Mouse (Mus musculus): ENCODE measurements around the gene Klk1b3. TPM values are rescaled to one million over a fixed set of nuclear protein-coding genes. Genes with fewer than 3 reads are reported as not detected.

Klk1b3 gene
- not detected for total RNA-seq (2023)

DNA sequence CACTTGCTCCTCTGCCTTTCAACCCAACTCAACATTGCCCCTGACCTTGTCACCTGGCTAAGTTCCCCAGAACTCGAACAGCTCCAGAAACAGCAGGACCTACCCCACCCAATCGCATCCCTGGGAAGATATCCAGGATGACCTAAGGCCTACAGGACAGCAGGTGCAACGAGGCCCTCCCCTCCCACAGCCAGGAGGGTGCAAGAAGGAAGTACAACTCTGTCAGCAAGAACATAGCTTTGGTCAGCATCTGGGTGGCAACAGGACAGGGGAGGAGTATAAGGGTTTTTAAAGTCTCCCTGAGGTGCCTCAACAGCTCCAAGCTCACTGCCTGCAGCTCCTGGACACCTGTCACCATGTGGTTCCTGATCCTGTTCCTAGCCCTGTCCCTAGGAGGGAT, at the start of gene Klk1b3:
TSS of gene Klk1b3 (plus strand) at position 301 of the 400 bp plus-strand sequence.

GRCm38 (mm10) chr7:44187936-44188335, 10.1 kb upstream of the Klk1b3 start, which contains the start of gene Klk1b24:
Gene Klk1b24 (plus strand): TSS chr7:44188236.

GRCm38 (mm10) chr7:44207135-44207534, 9.1 kb downstream of the Klk1b3 start, which contains the start of gene Klk1b4:
Gene Klk1b4 (plus strand): TSS chr7:44207435.

GRCm38 (mm10) chr7:44215645-44216044, 17.7 kb downstream of the Klk1b3 start, which contains the start of gene Klk1b5:
Gene Klk1b5 (plus strand): TSS chr7:44215945.

GRCm38 (mm10) chr7:44225076-44225475, 27.1 kb downstream of the Klk1b3 start, which contains the start of gene Klk1:
Gene Klk1 (plus strand): TSS chr7:44225360.

GRCm38 (mm10) chr7:44235909-44236308, 37.9 kb downstream of the Klk1b3 start, which contains the start of gene Gm36864:
Gene Gm36864 (plus strand): TSS chr7:44236177.

DNA sequence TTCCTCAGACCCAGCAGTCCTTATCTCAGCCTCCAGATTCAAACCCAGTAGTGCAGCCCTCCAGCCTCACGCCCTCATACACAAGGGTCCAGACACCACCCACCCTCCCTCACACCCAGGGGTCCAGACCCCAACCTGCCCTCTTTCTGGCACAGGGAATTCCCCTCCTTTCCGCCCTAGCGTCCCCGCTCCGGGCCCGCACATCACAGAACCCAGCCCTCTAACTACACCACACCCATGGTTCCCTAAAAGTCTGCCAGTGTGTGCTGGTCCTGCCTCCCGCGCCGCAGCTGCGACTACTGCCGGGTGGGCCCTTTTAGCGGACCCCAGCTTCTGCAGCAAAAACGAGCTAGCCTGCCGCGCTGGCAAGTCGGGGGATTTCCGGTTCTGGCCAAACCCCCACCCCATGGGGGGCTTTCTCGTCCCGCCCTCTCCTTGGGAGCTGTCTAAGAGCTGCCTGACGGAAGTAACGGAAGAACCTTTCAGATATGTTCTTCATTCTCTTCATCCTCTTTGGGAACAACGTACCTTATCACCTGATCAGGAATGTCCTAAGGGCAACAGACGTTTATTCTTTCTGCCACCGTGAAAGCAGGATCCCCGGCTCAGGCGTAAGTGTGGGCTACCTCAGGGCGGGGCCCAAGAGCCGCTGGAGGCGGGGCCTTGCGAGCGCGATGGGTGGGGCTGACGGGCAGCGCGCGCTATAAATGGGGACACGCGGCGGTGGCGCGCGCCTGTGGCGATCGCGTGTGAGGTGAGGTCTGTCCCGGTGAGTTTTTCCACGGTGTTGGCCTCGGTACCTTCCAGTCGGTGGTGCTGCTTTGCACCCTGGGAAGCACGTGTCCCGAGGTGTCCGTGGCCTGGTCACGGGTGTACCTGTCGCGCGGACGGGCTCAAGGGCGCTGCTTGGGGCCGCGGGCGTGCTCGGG, 48.3 kb downstream of the Klk1b3 start, which contains the start of the genes 1700028J19Rik and 2410002F23Rik:
TSS of gene 1700028J19Rik (minus strand) at position 641 of the 929 bp plus-strand sequence.
TSS of gene 2410002F23Rik (plus strand) at position 668 of the 929 bp plus-strand sequence.

Other genes starting within 250 kb of the Klk1b3 start
- gene Klk1b8, start 247.5 kb upstream of the Klk1b3 start, total RNA-seq (2023) = not detected
- gene Klk1b1, start 231.4 kb upstream of the Klk1b3 start, total RNA-seq (2023) = not detected
- gene Klk1b9, start 222.1 kb upstream of the Klk1b3 start, total RNA-seq (2023) = not detected
- not detected for gene Klk1b11, start 202.3 kb upstream of the Klk1b3 start, total RNA-seq (2023)
- not detected for gene Klk1b26, start 186.0 kb upstream of the Klk1b3 start, total RNA-seq (2023)
- gene Klk1b27, start 145.9 kb upstream of the Klk1b3 start, total RNA-seq (2023) = not detected
- gene Klk1b21, start 95.9 kb upstream of the Klk1b3 start, total RNA-seq (2023) = not detected
- gene Klk1b22, start 85.5 kb upstream of the Klk1b3 start, total RNA-seq (2023) = not detected
- gene Klk1b16, start 61.4 kb upstream of the Klk1b3 start, total RNA-seq (2023) = not detected
- not detected for gene Klk1b24, start 10.0 kb upstream of the Klk1b3 start, total RNA-seq (2023)
- gene Klk1b4, start 9.2 kb downstream of the Klk1b3 start, total RNA-seq (2023) = not detected
- gene Klk1b5, start 17.8 kb downstream of the Klk1b3 start, total RNA-seq (2023) = not detected
- not detected for gene Klk1, start 27.2 kb downstream of the Klk1b3 start, total RNA-seq (2023)
- gene Gm36864, start 38.0 kb downstream of the Klk1b3 start, total RNA-seq (2023) = not detected
- 1 to 10 TPM in 1 of 2 experiments, under 1 TPM in 1; 0.49 to 1.6 TPM for gene 1700028J19Rik, start 48.5 kb downstream of the Klk1b3 start, total RNA-seq (2023)
- 10 to 100 TPM; 27.8 to 34.7 TPM for gene 2410002F23Rik, start 48.5 kb downstream of the Klk1b3 start, total RNA-seq (2023)
- gene Acp4, start 59.2 kb downstream of the Klk1b3 start, total RNA-seq (2023) = not detected
- not detected for gene Gm15517, start 63.3 kb downstream of the Klk1b3 start, total RNA-seq (2023)
- gene Clec11a, start 108.7 kb downstream of the Klk1b3 start, total RNA-seq (2023) = 1 to 10 TPM in 1 of 2 experiments, under 1 TPM in 1; 0.42 to 1.1 TPM
- under 1 TPM; 0.40 to 0.57 TPM for gene Shank1, start 112.1 kb downstream of the Klk1b3 start, total RNA-seq (2023)
- gene Syt3, start 185.9 kb downstream of the Klk1b3 start, total RNA-seq (2023) = under 1 TPM in 1 of 2 experiments, not detected in 1; 0.36 TPM
- gene 1700008O03Rik, start 187.6 kb downstream of the Klk1b3 start, total RNA-seq (2023) = under 1 TPM in 1 of 2 experiments, not detected in 1; 0.16 TPM
- gene Lrrc4b, start 230.8 kb downstream of the Klk1b3 start, total RNA-seq (2023) = not detected

Measured in neutrophil, adult 59 days (primary cell).